Comparison of ENCODE assay signal across 21 mouse cellular contexts in the genomic region with DNA sequence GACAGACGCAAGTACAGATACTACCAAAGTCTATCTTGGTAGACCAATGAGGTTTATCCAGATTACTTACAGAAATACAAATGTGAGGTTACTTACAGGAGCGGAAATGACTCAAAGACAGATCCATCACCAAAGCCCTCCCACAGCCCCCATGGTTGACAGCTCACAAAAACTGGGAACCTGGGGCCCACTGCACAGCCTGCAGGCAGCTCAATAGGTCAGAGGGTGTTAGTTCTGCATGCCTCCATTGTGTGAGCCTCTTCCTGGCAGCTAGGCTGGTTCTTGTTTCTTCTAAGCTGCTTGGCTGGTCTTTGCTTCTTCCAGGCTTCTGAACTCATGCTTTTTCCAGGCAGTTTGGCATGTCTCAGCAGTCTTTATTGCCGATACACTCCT.
DNase-seq lines count a peak whose midpoint lies in the region; ATAC-seq lines count a peak whose summit lies in the region.
"Had no signal": no experiment of that assay in that cellular context is flagged by ENCODE, and none has a peak within 500 bp of the region (broad histone marks: within the 10 kb centered on the region; RNA-seq: fewer than 3 reads in every experiment).

No protein-coding gene starts in this region.

- peak overlapping the region; percentile 65; the same call in 1 of the 2 replicates for H3K27ac ChIP-seq in forebrain, embryonic 10.5 days
- H3K27ac ChIP-seq in forebrain, embryonic 12.5 days, result no peak overlapping the region
- H3K27ac ChIP-seq in hindbrain, embryonic 11.5 days (ENCODE audit: low read depth, low read length), result no peak overlapping the region
- no peak overlapping the region for H3K27ac ChIP-seq in hindbrain, embryonic 12.5 days
- no peak overlapping the region for H3K27ac ChIP-seq in midbrain, embryonic 10.5 days (replicated peaks)
- H3K27ac ChIP-seq in midbrain, embryonic 16.5 days (ENCODE audit: low read length), result no peak overlapping the region
- H3K27ac ChIP-seq: liver, embryonic 13.5 days; stomach, embryonic 15.5 days had no signal

- no peaks in the 10 kb centered on the region for H3K36me3 ChIP-seq in forebrain, embryonic 10.5 days (replicated peaks)
- H3K36me3 ChIP-seq in forebrain, embryonic 12.5 days (replicated peaks), result no peaks in the 10 kb centered on the region
- H3K36me3 ChIP-seq in hindbrain, embryonic 11.5 days (ENCODE audit: control insufficient read depth, insufficient read depth, low read length), result no peaks in the 10 kb centered on the region
- no peaks in the 10 kb centered on the region for H3K36me3 ChIP-seq in hindbrain, embryonic 12.5 days
- no peaks in the 10 kb centered on the region for H3K36me3 ChIP-seq in midbrain, embryonic 10.5 days
- H3K36me3 ChIP-seq in midbrain, embryonic 16.5 days (ENCODE audit: control insufficient read depth, insufficient read depth, low read length), result no peaks in the 10 kb centered on the region
- H3K36me3 ChIP-seq: heart, embryonic 13.5 days; limb, embryonic 12.5 days; liver, embryonic 13.5 days; stomach, embryonic 15.5 days had no signal

- no peak overlapping the region for H3K4me3 ChIP-seq in forebrain, embryonic 10.5 days
- no peak overlapping the region for H3K4me3 ChIP-seq in forebrain, embryonic 12.5 days (replicated peaks)
- H3K4me3 ChIP-seq in hindbrain, embryonic 11.5 days (ENCODE audit: low read depth, low read length), result no peak overlapping the region
- H3K4me3 ChIP-seq in hindbrain, embryonic 12.5 days, result no peak overlapping the region
- no peak overlapping the region for H3K4me3 ChIP-seq in midbrain, embryonic 10.5 days
- no peak overlapping the region for H3K4me3 ChIP-seq in midbrain, embryonic 16.5 days (ENCODE audit: low read depth, low read length)
- H3K4me3 ChIP-seq: liver, embryonic 13.5 days; stomach, embryonic 15.5 days had no signal

- no peak for DNase-seq in forebrain, embryonic 10.5 days (ENCODE audit: extremely low spot score, low spot score)
- no peak for DNase-seq in hindbrain, embryonic 11.5 days (ENCODE audit: low spot score)
- peak; percentile 44 for DNase-seq in midbrain, embryonic 10.5 days (ENCODE audit: low spot score)
- peak; percentile 27 for DNase-seq in yolk sac, embryonic 10.5 days (ENCODE audit: low spot score)
- no peak for DNase-seq in frontal cortex, postnatal 25 days (ENCODE audit: low spot score in 2 of 2)
- DNase-seq: cerebellum, adult 9-11 months; gastrocnemius, postnatal 36 days; liver, embryonic 13.5 days; lung, postnatal 36 days; thymus, adult 18-20 months; thymus, postnatal 4 days had no signal

- H3K9ac ChIP-seq in forebrain, embryonic 12.5 days, result no peak overlapping the region
- no peak overlapping the region for H3K9ac ChIP-seq in hindbrain, embryonic 11.5 days (ENCODE audit: low read depth, low read length)
- H3K9ac ChIP-seq in hindbrain, embryonic 12.5 days, result no peak overlapping the region
- H3K9ac ChIP-seq in midbrain, embryonic 16.5 days (ENCODE audit: low read depth, low read length), result no peak overlapping the region
- H3K9ac ChIP-seq: heart, embryonic 13.5 days; limb, embryonic 12.5 days; liver, embryonic 13.5 days; lung, embryonic 14.5 days; stomach, embryonic 15.5 days had no signal

- no peaks in the 10 kb centered on the region for H3K9me3 ChIP-seq in forebrain, embryonic 10.5 days
- no peaks in the 10 kb centered on the region for H3K9me3 ChIP-seq in forebrain, embryonic 12.5 days
- no peaks in the 10 kb centered on the region for H3K9me3 ChIP-seq in hindbrain, embryonic 11.5 days (ENCODE audit: control insufficient read depth, low read length)
- H3K9me3 ChIP-seq in hindbrain, embryonic 12.5 days (replicated peaks), result no peaks in the 10 kb centered on the region
- no peaks in the 10 kb centered on the region for H3K9me3 ChIP-seq in midbrain, embryonic 10.5 days (replicated peaks)
- H3K9me3 ChIP-seq in midbrain, embryonic 16.5 days (replicated peaks; ENCODE audit: control insufficient read depth, low read length, poor library complexity, severe bottlenecking), result no peaks in the 10 kb centered on the region
- H3K9me3 ChIP-seq: heart, embryonic 13.5 days; limb, embryonic 12.5 days; liver, embryonic 13.5 days; stomach, embryonic 15.5 days had no signal

- H3K4me2 ChIP-seq in forebrain, embryonic 12.5 days, result no peak overlapping the region
- H3K4me2 ChIP-seq in hindbrain, embryonic 11.5 days (replicated peaks; ENCODE audit: low read depth, low read length), result no peak overlapping the region
- no peak overlapping the region for H3K4me2 ChIP-seq in hindbrain, embryonic 12.5 days (replicated peaks)
- H3K4me2 ChIP-seq in midbrain, embryonic 16.5 days (ENCODE audit: low read length), result no peak overlapping the region
- H3K4me2 ChIP-seq: liver, embryonic 13.5 days had no signal

- peaks cover 8% of the 10 kb centered on the region; the same call in 1 of the 2 replicates for H3K27me3 ChIP-seq in forebrain, embryonic 10.5 days (ENCODE audit: poor library complexity, severe bottlenecking)
- H3K27me3 ChIP-seq in forebrain, embryonic 12.5 days, result no peaks in the 10 kb centered on the region
- no peaks in the 10 kb centered on the region for H3K27me3 ChIP-seq in hindbrain, embryonic 11.5 days (ENCODE audit: control insufficient read depth, insufficient read depth, low read length)
- H3K27me3 ChIP-seq in hindbrain, embryonic 12.5 days, result no peaks in the 10 kb centered on the region
- H3K27me3 ChIP-seq in midbrain, embryonic 10.5 days (ENCODE audit: low read depth, poor library complexity, severe bottlenecking), result peaks cover 37% of the 10 kb centered on the region
- H3K27me3 ChIP-seq in midbrain, embryonic 16.5 days (ENCODE audit: control insufficient read depth, insufficient read depth, low read depth, low read length), result no peaks in the 10 kb centered on the region
- H3K27me3 ChIP-seq: heart, embryonic 13.5 days; limb, embryonic 12.5 days; liver, embryonic 13.5 days; stomach, embryonic 15.5 days had no signal

- 76% methylated on average over 3 of the region's 3 CpGs for WGBS in forebrain, embryonic 10.5 days
- WGBS in forebrain, embryonic 12.5 days, result 76% methylated on average over 3 of the region's 3 CpGs
- WGBS in hindbrain, embryonic 11.5 days, result 72% methylated on average over 3 of the region's 3 CpGs
- WGBS in hindbrain, embryonic 12.5 days, result 65% methylated on average over 3 of the region's 3 CpGs
- WGBS in midbrain, embryonic 10.5 days, result 60% methylated on average over 3 of the region's 3 CpGs
- WGBS in midbrain, embryonic 16.5 days, result 62% methylated on average over 3 of the region's 3 CpGs

- ATAC-seq in forebrain, embryonic 12.5 days (ENCODE audit: low FRiP score), result no peak
- ATAC-seq in hindbrain, embryonic 11.5 days (ENCODE audit: low FRiP score), result peak; percentile 34; the same call in 1 of the 2 replicates
- no peak for ATAC-seq in hindbrain, embryonic 12.5 days (ENCODE audit: low FRiP score)
- ATAC-seq in midbrain, embryonic 16.5 days, result no peak
- ATAC-seq: CD4-positive, CD25-positive, alpha-beta regulatory T cell, adult 4 months; forebrain, embryonic 14.5 days; inflammation-experienced regulatory T-cells, adult 6 months had no signal

- H3K4me1 ChIP-seq in forebrain, embryonic 10.5 days, result peaks cover 44% of the 10 kb centered on the region
- peaks cover 18% of the 10 kb centered on the region for H3K4me1 ChIP-seq in forebrain, embryonic 12.5 days
- H3K4me1 ChIP-seq in hindbrain, embryonic 11.5 days (replicated peaks; ENCODE audit: control insufficient read depth, insufficient read depth, low read length), result no peaks in the 10 kb centered on the region
- H3K4me1 ChIP-seq in hindbrain, embryonic 12.5 days, result peaks cover 5% of the 10 kb centered on the region; the same call in 1 of the 2 replicates
- H3K4me1 ChIP-seq in midbrain, embryonic 10.5 days, result peaks cover 43% of the 10 kb centered on the region
- H3K4me1 ChIP-seq in midbrain, embryonic 16.5 days (ENCODE audit: control insufficient read depth, insufficient read depth, low read length), result peaks cover 12% of the 10 kb centered on the region
- H3K4me1 ChIP-seq: liver, embryonic 13.5 days had no signal

Comparison
In these comparisons a context has a peak if more than half of its experiments do, and no peak if none do; other contexts are left out.
1. DNase-seq: peak in midbrain, embryonic 10.5 days (single experiment) and yolk sac, embryonic 10.5 days (single experiment); none in forebrain, embryonic 10.5 days (single experiment), hindbrain, embryonic 11.5 days (single experiment) and frontal cortex, postnatal 25 days (0 of 2).